Mouse (Mus musculus) lung, embryonic 16.5 days (tissue): ENCODE results near the gene Birc7. TPM values are rescaled to one million over a fixed set of nuclear protein-coding genes. Genes with fewer than 3 reads are reported as not detected.

ENCODE experiments used
- ATAC-seq: fragments of 200-750 bp; cut with Nextera tagmentation; 2 replicates; pipeline ENCODE4 v1.8.0; 2017; ENCODE audit warnings: low read depth, mild to moderate bottlenecking, moderate library complexity
- H3K27ac ChIP-seq: fragments of 300-500 bp; sonication (generic); 2 replicates; pipeline ENCODE4 v1.5.1; 2014; ENCODE audit warnings: mild to moderate bottlenecking, control low read depth, low read length
- H3K27me3 ChIP-seq: fragments of 300-500 bp; sonication (generic); 2 replicates; pipeline ENCODE4 v1.6.1; 2014; ENCODE audit warnings: low read depth, low read length, mixed read lengths; ENCODE audit not compliant: control insufficient read depth, insufficient read depth
- H3K36me3 ChIP-seq: fragments of 300-500 bp; sonication (generic); 2 replicates; pipeline ENCODE4 v1.6.1; 2014; ENCODE audit warnings: low read length; ENCODE audit not compliant: control insufficient read depth, insufficient read depth
- H3K4me1 ChIP-seq: fragments of 300-500 bp; sonication (generic); replicated peaks from 2 replicates; pipeline ENCODE4 v1.6.1; 2014; ENCODE audit warnings: low read length, mixed read lengths; ENCODE audit not compliant: control insufficient read depth, insufficient read depth
- H3K4me2 ChIP-seq: fragments of 300-500 bp; sonication (generic); 2 replicates; pipeline ENCODE4 v1.6.1; 2014; ENCODE audit warnings: low read depth, low read length, control low read depth
- H3K4me3 ChIP-seq: fragments of 300-500 bp; sonication (generic); 2 replicates; pipeline ENCODE4 v1.5.1; 2014; ENCODE audit warnings: mild to moderate bottlenecking, low read length, control low read depth
- H3K9ac ChIP-seq: fragments of 300-500 bp; sonication (generic); 2 replicates; pipeline ENCODE4 v1.6.1; 2014; ENCODE audit warnings: low read length, control low read depth
- H3K9me3 ChIP-seq: fragments of 300-500 bp; sonication (generic); 2 replicates; pipeline ENCODE4 v1.6.1; 2016; ENCODE audit warnings: low read length; ENCODE audit not compliant: control insufficient read depth
- WGBS: fragments of 180-500 bp; shearing (Covaris S2); extraction: QIAGEN DNeasy Blood & Tissue Kit; methylation state at CpG from one replicate; pipeline ENCODE4 v1.1.7; 2014; 5-methylcytosine and 5-hydroxymethylcytosine counted together
- microRNA-seq: library from miRNA; unstranded; fragments of <30 nt; microRNA quantifications from one replicate; pipeline ENCODE4, GENCODE M21; 2016
- polyA plus RNA-seq: library from polyadenylated mRNA; unstranded; fragments of >200 nt; fragmentation: Nextera tagmentation; extraction: Ambion mirVana; gene quantifications from 2 replicates; pipeline ENCODE4 v1.2.1, GENCODE M21; 2015

Birc7 gene
- polyA plus RNA-seq, 1 experiment from 2014 or later: not detected

DNA sequence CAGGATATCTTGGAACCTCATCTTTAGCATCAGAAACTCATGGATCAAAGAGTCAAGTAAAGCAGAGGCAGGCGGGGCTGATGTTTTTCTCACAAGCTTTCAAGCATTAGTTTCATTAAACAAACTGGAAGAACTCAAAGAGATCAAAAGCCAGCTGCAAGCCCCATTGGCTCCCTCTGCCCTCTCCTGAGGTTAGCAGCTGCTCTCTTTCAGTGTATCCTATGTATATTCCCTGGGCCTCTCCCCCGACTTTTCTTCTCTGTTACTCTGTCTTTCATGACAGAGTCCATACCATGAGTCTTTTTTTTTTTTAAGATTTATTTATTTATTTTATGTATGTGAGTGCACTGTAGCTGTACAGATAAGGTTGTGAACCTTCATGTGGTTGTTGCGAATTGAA lies 31.4 kb downstream of the Birc7 start:
- ATAC-seq: peak; percentile 79
- no peak overlapping the region for H3K9ac ChIP-seq
- no peak overlapping the region for H3K4me3 ChIP-seq
- 33% methylated on average over 3 of the region's 3 CpGs for WGBS
- peaks cover 4% of the 10 kb centered on the region for H3K4me1 ChIP-seq
- H3K27ac ChIP-seq: peak overlapping the region; percentile 74
- peaks cover 4% of the 10 kb centered on the region; the same call in 1 of the 2 replicates for H3K27me3 ChIP-seq
- no peaks in the 10 kb centered on the region for H3K9me3 ChIP-seq
- H3K36me3 ChIP-seq: no peaks in the 10 kb centered on the region
- H3K4me2 ChIP-seq: no peak overlapping the region

DNA sequence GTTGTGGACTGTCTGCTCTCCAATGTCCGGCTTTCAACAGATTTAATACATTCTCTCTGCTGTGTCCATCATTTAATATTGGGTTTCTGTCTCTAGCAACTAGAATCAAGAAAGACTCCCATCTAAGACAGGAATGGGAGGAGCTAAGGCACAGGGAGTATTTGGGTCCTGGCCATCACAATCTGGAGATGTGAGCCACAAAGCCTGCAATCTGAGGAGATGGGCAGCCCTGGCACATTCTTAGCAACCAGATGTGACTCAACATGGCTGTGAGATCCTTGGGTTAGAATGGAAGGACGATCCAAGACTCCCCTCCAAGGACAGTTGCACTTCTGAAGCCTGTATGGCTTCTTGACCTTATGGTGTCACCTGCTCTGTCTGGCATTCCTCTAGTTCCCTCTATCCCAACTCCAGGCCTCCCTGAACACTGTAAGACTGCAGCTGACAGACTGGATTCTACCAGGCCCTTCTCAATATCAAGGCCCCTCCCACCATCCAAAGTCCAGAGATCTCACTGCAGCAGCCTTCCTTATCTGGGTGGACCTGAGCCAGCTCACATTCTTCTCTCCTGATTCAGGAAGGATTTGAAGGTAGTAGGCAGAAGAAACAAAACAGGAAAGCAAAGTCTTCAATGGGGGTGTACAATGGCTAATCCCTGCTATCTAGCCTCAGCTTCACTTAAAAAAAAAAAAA lies 33.9 kb downstream of the Birc7 start:
- no peak for ATAC-seq
- no peak overlapping the region for H3K9ac ChIP-seq
- H3K4me3 ChIP-seq: no peak overlapping the region
- 57% methylated on average over 2 of the region's 2 CpGs for WGBS
- H3K9me3 ChIP-seq: no peaks in the 10 kb centered on the region
- no peaks in the 10 kb centered on the region for H3K36me3 ChIP-seq
- no peak overlapping the region for H3K4me2 ChIP-seq
- peaks cover 6% of the 10 kb centered on the region for H3K4me1 ChIP-seq
- H3K27me3 ChIP-seq: no peaks in the 10 kb centered on the region
- H3K27ac ChIP-seq: no peak overlapping the region

DNA sequence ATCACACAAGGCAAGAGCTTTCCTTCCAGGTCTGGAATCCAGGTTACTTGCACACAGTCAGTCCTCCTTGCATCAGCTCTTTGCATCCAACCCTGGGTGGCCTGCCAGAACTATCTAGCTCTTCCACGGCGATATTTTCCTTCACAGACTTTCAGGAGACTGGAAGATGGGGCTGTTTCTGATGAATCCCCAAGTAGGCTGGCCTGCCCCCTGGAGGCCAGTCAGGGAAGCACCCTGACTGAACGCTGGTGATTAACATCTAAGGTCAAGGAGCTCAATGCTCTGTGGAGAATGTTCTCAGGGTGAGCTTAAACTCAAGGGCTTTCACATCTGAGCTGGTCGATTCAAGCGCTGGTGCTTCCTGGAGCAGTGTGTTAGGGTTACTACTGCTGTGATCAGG lies 35.1 kb downstream of the Birc7 start:
- Histone ChIP-seq H3K9ac (no peak overlapping the region), H3K27me3 (no peaks in the 10 kb centered on the region), H3K9me3 (no peaks in the 10 kb centered on the region), H3K4me3 (no peak overlapping the region), H3K36me3 (no peaks in the 10 kb centered on the region), H3K4me2 (no peak overlapping the region), H3K4me1 (peaks cover 12% of the 10 kb centered on the region), H3K27ac (no peak overlapping the region)
- no peak for ATAC-seq
- 8% methylated on average over 5 of the region's 5 CpGs for WGBS

DNA sequence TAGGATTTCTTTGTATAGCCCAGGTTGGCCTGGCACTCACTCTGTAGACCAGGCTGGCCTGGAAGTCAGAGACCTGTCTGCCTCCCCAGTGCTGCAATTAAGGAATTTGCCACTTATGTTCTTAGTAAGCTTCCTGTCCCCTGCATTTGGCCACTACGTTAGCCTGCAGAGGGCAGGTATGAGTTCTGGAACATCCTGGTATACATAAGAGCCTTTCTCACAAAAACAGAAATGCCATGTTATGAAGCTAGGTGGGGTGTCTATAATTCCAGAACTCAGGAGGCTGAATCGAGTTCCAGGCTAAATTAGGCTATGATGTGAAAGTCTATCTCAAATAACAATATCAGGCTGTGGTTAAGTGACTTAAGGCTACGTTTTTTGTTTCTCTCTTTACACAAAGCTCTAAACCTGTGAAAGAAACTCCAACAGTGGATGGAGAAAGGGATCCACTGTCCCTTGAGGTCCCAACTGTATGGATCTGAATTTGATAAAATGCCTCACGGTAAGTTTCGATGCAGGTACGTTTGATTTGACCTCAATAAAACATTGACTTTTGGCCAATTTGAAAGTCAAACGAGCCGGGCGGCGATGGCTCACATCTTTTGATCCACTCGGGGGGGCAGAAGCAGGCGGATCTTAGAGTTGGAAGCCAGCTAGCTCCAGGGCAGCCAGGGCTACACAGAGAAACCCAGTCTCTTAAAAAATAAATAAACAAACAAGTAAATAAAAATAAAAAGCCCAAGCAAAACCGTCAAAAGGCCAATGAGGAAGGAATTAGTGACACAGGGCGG lies 37.5 kb downstream of the Birc7 start:
- 11% methylated on average over 14 of the region's 14 CpGs for WGBS
- H3K9me3 ChIP-seq: no peaks in the 10 kb centered on the region
- peak overlapping the region; percentile 90 for H3K4me2 ChIP-seq
- no peak for ATAC-seq
- H3K36me3 ChIP-seq: peaks cover 11% of the 10 kb centered on the region; the same call in 1 of the 2 replicates
- peaks cover 12% of the 10 kb centered on the region for H3K4me1 ChIP-seq
- peak overlapping the region; percentile 93 for H3K4me3 ChIP-seq
- H3K27me3 ChIP-seq: no peaks in the 10 kb centered on the region
- H3K27ac ChIP-seq: peak overlapping the region; percentile 84
- H3K9ac ChIP-seq: peak overlapping the region; percentile 98

DNA sequence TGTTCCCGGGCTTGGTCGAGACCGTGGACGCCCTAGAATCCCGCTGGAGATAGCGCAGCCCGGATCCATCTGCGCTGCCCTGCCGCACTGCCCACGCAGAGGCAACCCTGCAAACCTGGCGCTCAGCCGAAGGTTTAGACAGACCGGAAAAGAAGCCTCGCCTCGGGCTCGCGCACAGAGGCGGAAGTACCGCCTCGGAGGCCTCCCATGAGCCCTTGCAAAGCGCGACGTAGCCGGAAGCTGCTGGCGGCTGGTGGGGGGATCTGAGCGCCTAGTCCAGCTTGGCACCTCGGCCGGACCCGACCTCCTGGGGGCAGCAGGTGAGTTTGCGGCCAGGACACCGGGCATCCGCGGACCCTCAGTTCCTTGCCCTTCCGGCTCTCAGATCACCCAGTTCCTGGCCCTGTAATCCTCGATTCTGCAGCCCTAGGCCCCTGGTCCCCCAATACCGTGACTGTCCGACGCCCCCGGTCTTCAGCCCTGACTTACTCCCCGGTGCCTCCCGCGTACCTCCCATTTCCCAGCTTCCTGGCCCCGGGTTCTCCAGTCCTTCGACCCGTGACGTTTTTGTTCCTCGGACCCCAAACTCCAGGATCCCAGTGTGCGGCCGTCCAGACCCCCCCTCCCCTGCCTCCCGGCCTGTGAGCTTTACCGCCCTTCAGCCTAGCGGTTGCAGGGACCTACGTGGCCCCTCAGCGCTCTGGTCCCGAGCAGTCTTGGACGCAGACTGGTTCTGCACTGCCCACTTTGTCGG lies 38.4 kb downstream of the Birc7 start, which contains the start of gene Arfgap1:
TSS of gene Arfgap1 (plus strand) at position 216 of the 754 bp plus-strand sequence.
- Histone ChIP-seq H3K9ac (peak within 1 kb of the TSS; percentile 98), H3K4me1 (peaks cover 12% of the 10 kb centered on the region), H3K27me3 (no peaks in the 10 kb centered on the region), H3K4me3 (peak within 1 kb of the TSS; percentile 93), H3K4me2 (peak within 1 kb of the TSS; percentile 90), H3K36me3 (peaks cover 20% of the 10 kb centered on the region), H3K9me3 (no peaks in the 10 kb centered on the region), H3K27ac (peak within 1 kb of the TSS; percentile 84)
- ATAC-seq: peak; percentile 95
- under 1% methylated on average over 57 of the region's 57 CpGs for WGBS

DNA sequence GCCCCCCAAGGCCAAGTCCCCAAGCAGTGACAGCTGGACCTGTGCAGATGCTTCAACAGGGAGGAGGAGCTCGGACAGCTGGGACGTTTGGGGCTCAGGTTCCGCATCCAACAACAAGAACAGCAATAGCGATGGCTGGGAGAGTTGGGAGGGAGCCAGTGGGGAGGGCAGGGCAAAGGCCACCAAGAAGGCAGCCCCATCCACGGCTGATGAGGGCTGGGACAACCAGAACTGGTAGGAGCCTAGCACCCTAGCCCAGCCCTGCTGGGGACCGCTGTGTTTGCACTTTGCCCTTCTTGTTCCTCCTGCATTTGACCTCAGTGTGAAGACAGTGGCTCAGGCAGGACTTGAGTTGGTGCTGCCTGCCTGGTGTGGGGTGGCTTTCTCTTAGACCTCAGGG lies 52.3 kb downstream of the Birc7 start:
- H3K36me3 ChIP-seq: peaks cover 47% of the 10 kb centered on the region
- no peak overlapping the region for H3K4me3 ChIP-seq
- H3K4me1 ChIP-seq: no peaks in the 10 kb centered on the region
- H3K4me2 ChIP-seq: no peak overlapping the region
- 72% methylated on average over 6 of the region's 6 CpGs for WGBS
- H3K9ac ChIP-seq: no peak overlapping the region
- ATAC-seq: no peak
- no peaks in the 10 kb centered on the region for H3K27me3 ChIP-seq
- no peaks in the 10 kb centered on the region for H3K9me3 ChIP-seq
- H3K27ac ChIP-seq: no peak overlapping the region

Small RNA genes lying within 50 kb of the gene (microRNA-seq; reads per million reads assigned to microRNA genes)
- not detected for gene Mir124a-3

Other genes starting within 250 kb of the Birc7 start
- gene Dido1, start 219.0 kb upstream of the Birc7 start, polyA plus RNA-seq: 27.6 and 28.2 TPM in 2 replicates
- gene Gid8, start 218.9 kb upstream of the Birc7 start, polyA plus RNA-seq: 49.4 and 50.9 TPM in 2 replicates
- gene Slc17a9, start 203.8 kb upstream of the Birc7 start, polyA plus RNA-seq: 1.5 and 2.1 TPM in 2 replicates
- not detected in 2 replicates for gene Bhlhe23, start 152.1 kb upstream of the Birc7 start, polyA plus RNA-seq
- gene Ythdf1, start 8.1 kb upstream of the Birc7 start, polyA plus RNA-seq: 13.4 and 14.9 TPM in 2 replicates
- gene Nkain4, start 25.7 kb downstream of the Birc7 start, polyA plus RNA-seq: 98.4 and 106 TPM in 2 replicates
- gene Arfgap1, start 38.2 kb downstream of the Birc7 start, polyA plus RNA-seq: 96.2 and 98.6 TPM in 2 replicates
- 0.09 and 0.30 TPM in 2 replicates for gene Col20a1, start 57.5 kb downstream of the Birc7 start, polyA plus RNA-seq
- 0.45 and 0.46 TPM in 2 replicates for gene Chrna4, start 114.5 kb downstream of the Birc7 start, polyA plus RNA-seq
- gene Kcnq2, start 206.3 kb downstream of the Birc7 start, polyA plus RNA-seq: 0.10 and 0.29 TPM in 2 replicates
- gene Eef1a2, start 228.0 kb downstream of the Birc7 start, polyA plus RNA-seq: 0.16 and 0.20 TPM in 2 replicates